Mouse (Mus musculus) ES-E14 (cell line): ENCODE measurements around the gene Ddx28.

ENCODE experiments used
- CHD2 ChIP-seq: IDR thresholded peaks from 2 replicates; pipeline ENCODE4 v1.6.1; 2014; ENCODE audit warnings: mild to moderate bottlenecking, low read depth, low read length, inconsistent platforms
- HCFC1 ChIP-seq: IDR thresholded peaks from 2 replicates; pipeline ENCODE4 v1.6.1; 2012; ENCODE audit warnings: low read length, inconsistent platforms, borderline replicate concordance; ENCODE audit not compliant: insufficient read depth
- MAFK ChIP-seq: IDR thresholded peaks from 2 replicates; pipeline ENCODE4 v1.6.1; 2014; ENCODE audit warnings: mild to moderate bottlenecking, low read depth, low read length, inconsistent platforms; ENCODE audit not compliant: insufficient read depth
- ZC3H11A ChIP-seq: IDR thresholded peaks from 2 replicates; pipeline ENCODE4 v1.6.1; 2012; ENCODE audit warnings: low read depth, mild to moderate bottlenecking, inconsistent platforms, low read length, borderline replicate concordance
- ZNF384 ChIP-seq: IDR thresholded peaks from 2 replicates; pipeline ENCODE4 v1.6.1; 2012; ENCODE audit warnings: low read depth, low read length, inconsistent platforms

GRCm38 (mm10) chr8:106047854-106048630 is 36.4 kb upstream of the Ddx28 start:
- TF ChIP-seq HCFC1, result no peak
- TF ChIP-seq CHD2, result no peak
- no peak for TF ChIP-seq ZNF384
- TF ChIP-seq ZC3H11A, result no peak
- no peak for TF ChIP-seq MAFK
